Mouse (Mus musculus) telencephalon, adult 2 months (tissue): Measurements from ENCODE around the gene Ptprj.
"Not testable (repeated sequence)": the region's sequence is repeated elsewhere in the genome, so short reads cannot be mapped to it uniquely, and the experiment has no call there.

Experiments
- DNase-seq: peaks from one replicate; pipeline ENCODE4 v3.0.0-alpha.2; 2011; ENCODE audit warnings: low read depth, low spot score

Ptprj gene

DNA sequence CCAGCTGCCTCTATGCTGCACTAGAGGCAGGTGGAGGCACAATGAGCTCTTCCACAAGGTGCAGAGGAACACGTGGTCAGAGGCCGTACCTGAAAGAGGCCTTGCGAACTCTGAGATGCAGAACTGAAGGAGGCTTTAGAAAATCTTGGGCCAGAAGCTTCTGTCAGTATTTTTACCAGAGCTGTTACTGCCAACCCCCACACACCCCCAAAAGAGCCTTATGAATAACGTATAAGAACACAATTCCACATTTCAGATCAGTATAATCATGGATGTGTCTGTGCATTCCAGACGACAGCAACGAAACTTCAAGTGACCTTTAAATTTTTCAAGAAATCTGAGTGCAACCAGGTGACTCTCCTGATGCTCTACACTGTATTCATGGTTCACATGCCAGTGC, 98.9 kb downstream of the Ptprj start:
- DNase-seq, result no peak

DNA sequence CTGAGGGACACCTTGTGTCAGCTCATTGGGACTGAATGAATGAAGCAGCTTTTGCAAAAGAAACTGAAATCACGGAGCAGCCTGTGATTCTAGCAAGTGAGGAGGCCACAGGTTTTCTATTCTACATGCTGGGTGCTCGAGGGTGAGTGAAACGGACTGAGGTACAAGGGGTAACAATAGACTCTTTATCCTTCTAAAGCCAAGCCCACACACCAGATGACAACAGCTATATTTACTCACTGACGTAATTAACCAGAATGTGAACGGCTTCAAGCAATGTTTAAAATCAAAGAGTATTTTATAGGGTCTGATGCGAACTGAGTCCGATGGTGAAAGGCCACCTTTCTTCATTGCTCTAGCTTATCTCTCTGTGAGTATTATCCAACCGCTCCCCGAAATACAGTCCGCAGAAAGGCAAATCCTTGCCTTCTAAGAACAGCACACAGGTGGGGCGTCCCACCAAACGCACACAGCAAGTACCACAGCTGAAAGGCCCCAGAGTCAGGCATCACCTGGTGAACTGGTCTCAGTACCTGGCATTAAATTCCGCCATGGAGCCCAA, 99.6 kb downstream of the Ptprj start:
- DNase-seq, result no peak

- DNase-seq, result no peak
Observed at GRCm38 (mm10) chr2:90478531-90478930, 101.9 kb downstream of the Ptprj start.

DNA sequence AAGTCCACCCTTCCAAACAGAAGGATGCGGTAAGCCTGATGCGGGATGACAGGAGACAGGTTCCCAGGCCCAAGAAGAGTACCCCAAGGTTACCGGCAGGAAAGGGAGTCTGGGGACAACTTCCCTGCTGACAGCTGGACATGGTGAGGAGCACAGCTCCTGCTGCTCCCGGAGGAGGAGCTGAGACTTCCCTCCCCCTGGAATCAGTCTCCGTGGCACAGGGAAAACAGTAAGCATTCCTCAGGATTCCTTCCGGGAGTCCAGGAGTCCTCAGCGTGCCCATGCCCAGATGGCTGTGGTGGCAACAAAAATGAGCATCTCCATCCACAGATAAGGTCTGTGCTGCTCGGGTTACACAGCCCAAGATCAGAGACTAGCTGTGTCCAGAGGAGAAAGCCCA, 102.8 kb downstream of the Ptprj start:
- no peak for DNase-seq

DNA sequence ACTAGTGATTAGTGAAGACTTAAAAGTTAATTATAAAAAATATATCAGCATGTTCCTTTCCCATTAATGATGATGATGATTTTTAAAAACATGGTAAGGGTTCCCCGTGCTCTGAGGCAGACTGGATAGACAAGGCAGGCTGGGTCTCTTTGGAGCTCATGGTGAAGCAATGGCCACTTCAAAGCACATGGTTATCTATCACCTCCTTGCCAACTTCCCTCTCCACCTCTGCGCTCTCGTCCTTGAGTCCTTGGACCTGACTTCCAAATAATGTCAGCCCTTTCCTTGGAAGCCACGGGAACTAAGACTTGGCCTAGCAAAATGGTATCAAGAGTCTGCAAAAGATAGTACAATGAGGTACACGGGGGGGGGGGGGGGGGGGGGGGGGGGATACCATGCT, 103.7 kb downstream of the Ptprj start:
- DNase-seq, result no peak

DNA sequence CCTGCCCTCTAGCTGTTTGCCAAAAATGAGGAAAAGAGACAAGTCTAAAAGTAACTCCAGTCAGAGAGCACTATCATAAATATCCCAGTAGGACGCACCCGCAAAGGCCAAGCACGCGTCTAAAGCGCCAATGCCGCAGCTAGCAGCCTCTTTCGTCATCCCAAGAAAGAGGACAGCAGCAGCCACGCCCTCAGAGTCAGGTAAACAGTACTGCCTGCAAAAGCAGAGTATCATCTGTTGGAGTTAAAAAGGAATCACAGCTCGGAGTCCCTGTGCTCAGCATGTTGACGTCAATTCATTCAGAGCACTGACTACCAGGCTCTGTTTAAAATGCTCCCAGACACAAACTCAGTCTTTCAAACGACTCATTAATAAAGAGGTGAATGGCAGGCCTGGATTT, 104.1 kb downstream of the Ptprj start:
- no peak for DNase-seq

DNA sequence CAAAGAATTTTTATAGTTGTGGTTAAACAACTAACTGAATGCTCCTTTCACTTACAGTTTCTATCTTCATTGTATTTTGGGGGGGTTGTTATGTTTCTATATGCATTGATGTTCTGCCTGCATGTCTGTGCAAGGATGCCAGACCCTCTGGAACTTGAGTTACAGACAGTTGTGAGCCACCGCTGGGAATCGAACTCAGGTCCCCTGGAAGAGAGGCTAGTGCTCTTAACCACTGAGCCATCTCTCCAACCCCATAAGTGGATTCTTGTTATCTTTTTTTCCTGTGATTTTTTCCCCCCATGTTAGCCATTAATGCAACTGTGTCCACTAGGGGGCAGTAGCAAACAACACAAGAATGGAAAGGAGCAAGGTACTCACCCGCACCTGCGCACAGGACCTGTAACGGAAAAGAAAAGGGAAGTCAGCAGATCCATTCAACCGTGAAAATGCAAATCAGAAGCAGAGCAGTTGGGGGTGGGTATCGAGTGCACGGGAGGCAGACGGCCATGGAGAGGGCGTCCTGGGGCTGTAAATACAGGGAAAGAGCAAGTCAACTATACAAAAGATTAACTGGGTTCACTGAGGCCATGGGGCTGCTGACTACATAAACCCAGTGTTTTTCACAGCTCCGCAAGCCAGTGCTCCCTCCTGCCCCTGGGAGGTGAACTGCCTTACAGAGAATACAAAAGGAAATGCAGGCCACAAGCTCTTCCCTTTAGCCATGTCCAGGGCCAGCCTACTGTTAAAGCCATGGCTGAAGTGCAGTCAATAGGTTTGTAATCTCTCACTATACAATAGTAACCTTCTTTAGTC, 105.6 kb downstream of the Ptprj start:
- peak; percentile 84 for DNase-seq

DNA sequence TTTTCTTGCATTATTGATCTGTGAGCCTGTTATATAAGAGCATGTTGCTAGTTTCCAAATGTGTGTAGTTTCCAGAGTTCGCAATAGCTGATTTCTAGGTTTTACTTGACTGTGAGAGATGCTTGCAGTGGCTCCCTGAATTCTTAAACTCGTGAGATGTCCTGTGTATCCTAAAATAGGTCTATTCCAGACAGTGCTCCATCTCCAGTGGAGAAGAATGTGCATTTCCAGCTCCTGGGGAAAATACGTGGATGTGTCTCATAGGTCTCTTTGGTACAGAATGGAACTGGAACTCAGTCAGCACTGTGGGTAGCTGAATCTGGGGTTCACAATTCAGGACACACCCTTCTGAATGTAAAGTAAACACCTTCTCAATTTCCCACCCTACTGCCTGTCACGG, 107.7 kb downstream of the Ptprj start:
- no peak for DNase-seq

GRCm38 (mm10) chr2:90470122-90470521, 110.3 kb downstream of the Ptprj start:
- DNase-seq, result no peak

GRCm38 (mm10) chr2:90466480-90466879, 114.0 kb downstream of the Ptprj start:
- no peak for DNase-seq

DNA sequence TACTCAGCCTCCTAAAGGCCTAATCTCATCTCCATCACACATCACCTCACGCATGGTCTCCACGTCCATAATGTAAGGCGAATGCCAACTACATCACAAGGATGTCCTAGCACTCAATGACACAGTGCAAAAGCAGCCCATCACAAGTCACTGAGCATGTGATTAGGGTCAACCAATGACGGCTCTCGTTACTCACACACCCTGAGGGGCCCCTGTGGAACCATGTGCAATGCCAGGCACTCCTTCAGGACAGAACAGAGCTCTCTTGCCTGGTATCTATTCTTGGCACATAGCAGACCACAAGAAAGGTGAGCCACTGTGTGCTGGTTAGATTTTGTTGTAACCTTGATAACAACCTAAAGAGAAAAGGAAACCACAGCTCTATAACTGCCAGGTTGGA, 116.7 kb downstream of the Ptprj start:
- DNase-seq, result no peak

DNA sequence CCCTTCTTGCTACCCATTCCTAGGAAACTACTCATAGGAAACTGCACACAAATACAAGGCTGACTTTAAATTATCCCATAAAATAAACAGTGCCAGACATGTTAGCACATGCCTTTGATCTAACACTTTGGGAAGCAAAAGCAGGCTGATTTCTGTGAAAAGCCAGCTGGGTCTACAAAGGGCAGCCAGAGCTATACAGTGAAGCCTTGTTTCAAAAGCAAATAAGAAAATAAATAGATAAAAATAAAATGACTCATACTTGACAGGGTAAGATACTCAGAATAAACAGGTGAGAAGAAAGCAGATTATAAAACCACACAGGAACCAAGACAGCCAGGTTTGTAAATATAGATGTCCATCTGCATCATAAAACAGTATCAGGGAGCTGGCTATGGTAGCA, 118.2 kb downstream of the Ptprj start:
- DNase-seq, result no peak

- DNase-seq, result no peak
Observed at GRCm38 (mm10) chr2:90457946-90458345, 122.5 kb downstream of the Ptprj start.

DNA sequence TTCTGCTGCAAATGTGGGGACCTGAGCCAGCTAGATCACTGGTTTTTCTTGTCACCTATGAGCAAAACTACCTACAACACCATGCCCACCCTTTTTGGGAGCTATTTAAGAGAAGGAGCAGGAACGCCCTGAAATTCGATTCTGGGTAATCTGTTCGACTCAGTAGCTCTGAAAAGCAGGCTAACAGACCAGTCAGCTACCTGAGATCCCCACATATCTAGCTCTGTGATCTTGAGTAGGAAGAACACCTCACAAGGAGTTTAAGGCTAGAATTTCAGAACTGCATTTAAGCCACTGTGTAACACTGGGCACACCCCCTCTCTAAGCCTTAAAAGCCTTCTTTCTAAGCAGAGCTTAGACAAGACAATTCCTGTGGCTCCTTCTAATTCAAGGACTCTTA, 128.1 kb downstream of the Ptprj start:
- no peak for DNase-seq

DNA sequence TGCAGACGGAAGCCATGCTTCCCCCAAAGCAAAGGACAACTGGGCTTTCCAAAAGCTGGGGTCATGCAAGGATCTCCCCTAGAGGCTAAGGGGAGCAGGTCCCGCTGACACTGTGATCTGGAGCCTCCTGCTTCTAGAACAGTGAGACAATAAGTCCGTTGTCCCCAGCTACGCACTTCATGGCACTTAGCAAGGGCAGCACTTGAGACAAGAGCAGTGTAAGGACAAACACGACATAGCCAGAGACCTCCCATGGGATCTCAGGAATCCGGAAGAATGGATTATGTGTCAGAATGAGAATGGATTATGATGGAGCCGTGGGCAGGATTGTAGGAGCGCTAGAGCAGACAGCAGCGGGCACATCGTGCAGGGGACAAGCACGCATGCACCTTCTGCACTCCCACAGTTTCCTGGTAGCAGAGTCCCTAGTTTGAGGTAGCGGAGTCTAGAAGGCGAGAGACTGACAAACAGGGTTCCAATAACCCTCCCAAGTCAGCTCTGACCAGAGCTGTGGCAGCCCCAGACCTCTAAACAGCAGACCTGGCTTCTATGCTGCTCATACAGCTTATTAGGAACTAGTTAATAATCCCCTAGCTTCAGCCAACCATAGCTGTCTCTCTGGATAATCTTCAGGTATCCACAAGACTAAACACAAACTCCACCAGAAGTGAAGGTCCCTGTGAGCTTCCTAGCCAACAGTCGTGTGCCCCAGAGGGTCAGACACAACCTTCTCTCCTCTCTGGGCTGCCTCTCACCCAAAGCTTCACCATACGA, 131.3 kb downstream of the Ptprj start:
- DNase-seq, result no peak

- DNase-seq, result peak; percentile 41
Observed at GRCm38 (mm10) chr2:90443811-90444210, 136.6 kb downstream of the Ptprj start.

- not testable (repeated sequence) for DNase-seq
Observed at GRCm38 (mm10) chr2:90441811-90442210, 138.6 kb downstream of the Ptprj start.

- not testable (repeated sequence) for DNase-seq
Observed at GRCm38 (mm10) chr2:90440169-90440568, 140.3 kb downstream of the Ptprj start.

DNA sequence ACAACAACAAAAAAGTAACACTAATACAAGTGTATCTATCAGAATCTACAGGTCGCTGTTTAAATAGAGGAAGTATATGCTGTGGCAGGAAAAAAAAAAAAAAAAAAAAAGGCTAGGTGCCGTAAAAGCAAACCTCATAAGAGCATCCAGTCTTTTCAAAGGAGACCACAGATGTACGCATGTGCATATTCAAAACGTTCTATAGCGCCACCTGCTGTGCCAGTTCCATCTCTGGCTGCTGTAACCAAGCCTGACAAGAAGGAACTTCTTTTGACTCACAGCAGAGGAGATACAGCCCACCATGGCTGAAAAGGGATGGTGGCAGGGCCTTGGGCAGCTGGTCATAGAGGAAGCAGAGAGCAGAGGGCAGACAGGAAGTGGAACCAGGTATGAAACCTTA, 143.0 kb downstream of the Ptprj start:
- not testable (repeated sequence) for DNase-seq

GRCm38 (mm10) chr2:90429782-90430181, 150.7 kb downstream of the Ptprj start:
- not testable (repeated sequence) for DNase-seq

- not testable (repeated sequence) for DNase-seq
Observed at GRCm38 (mm10) chr2:90428988-90429717, 151.3 kb downstream of the Ptprj start.

DNA sequence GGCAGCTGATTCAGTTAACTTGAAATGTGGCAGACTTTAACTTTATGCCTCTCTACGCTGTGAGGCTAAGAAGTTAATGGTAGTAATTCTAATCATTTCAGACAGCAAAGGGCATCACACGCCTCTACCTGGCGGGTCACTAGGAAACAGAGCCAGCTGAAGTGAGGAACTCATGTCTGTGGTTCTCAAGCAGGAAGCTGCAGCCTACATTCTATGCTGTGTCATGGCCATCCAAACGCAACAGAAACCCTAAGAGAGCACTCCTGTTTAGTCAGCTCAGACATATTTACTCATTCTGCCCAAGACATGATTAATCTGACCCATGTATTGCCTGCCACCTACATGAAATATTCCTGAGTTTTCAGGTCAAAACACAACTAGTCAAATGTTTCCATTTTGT, 155.5 kb downstream of the Ptprj start:
- not testable (repeated sequence) for DNase-seq
